Mouse (Mus musculus) layer of hippocampus, postnatal 25 days (tissue): ENCODE results near the gene Erbb2. TPM values are rescaled to one million over a fixed set of nuclear protein-coding genes. Genes with fewer than 3 reads are reported as not detected.

Source experiments
- DNase-seq, 2 experiments: peaks; one replicate each; pipeline ENCODE4 v3.0.0; 2022; ENCODE audit warnings: mixed read lengths in 2 of 2, low spot score in 1 of 2; ENCODE audit errors: extremely low spot score in 1 of 2
- total RNA-seq, 2 experiments: library from RNA; stranded (reverse); gene quantifications; 2 replicates each; pipeline ENCODE4 v1.2.3; 2021

Erbb2 gene
- total RNA-seq, 2 experiments from 2014 or later = 1.4 to 3.5 TPM

DNA sequence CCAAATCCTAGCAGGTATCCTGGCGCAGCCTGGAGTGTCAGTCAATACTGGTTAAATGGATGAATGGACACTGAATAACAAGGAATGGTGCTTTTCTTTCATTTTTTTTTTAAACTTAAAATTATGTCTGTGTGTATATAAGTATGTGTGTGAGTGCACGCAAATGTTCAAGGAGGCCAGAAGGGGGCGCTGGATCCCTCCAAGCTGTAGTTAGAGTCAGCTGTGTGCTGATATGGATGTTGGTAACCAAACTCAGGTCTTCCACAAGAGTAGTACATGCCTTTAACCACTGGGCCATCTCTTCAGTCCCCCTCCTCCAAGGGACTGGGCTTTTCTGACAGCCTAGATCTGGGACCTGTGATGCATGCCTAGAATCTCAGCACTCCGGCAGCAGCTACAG, 43.2 kb downstream of the Erbb2 start:
- no peak for DNase-seq

DNA sequence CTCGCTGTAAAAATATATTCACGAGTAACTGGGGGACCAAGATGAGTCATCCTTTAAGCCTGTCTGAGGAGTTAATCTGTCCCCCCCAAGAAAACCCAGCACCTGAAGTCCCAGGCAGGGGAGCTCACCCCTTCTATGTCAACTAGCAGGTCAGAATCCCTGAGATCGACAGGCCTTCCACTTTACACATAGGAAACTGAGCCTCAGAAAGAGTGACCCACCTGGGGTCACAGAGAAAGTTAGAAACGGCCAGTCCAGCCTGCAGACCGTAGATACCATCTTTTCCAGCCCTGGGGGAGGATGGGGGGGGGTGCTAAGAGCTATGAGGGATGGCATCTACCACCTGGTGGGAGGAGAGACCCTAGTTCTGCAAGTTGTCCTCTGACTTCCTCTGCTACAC, 44.3 kb downstream of the Erbb2 start:
- no peak for DNase-seq

DNA sequence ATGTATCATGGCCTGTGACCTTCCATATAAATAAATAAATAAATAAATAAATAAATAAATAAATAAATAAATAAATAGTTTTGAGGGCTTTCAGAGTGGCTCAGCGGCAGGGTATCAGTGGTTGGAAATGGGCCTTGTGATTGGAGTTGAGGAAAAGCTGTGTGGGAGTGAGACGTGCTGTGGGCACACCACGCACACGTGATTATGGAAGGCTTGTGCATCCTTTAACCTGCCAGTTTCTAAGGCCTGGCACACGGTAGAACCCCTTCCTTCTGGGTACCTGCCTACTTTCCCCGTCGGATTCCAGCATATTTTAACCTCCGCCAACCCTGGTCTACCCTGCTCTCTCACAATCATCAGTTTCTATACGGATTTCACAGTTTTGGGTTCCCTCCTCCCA, 44.7 kb downstream of the Erbb2 start:
- DNase-seq = no peak

DNA sequence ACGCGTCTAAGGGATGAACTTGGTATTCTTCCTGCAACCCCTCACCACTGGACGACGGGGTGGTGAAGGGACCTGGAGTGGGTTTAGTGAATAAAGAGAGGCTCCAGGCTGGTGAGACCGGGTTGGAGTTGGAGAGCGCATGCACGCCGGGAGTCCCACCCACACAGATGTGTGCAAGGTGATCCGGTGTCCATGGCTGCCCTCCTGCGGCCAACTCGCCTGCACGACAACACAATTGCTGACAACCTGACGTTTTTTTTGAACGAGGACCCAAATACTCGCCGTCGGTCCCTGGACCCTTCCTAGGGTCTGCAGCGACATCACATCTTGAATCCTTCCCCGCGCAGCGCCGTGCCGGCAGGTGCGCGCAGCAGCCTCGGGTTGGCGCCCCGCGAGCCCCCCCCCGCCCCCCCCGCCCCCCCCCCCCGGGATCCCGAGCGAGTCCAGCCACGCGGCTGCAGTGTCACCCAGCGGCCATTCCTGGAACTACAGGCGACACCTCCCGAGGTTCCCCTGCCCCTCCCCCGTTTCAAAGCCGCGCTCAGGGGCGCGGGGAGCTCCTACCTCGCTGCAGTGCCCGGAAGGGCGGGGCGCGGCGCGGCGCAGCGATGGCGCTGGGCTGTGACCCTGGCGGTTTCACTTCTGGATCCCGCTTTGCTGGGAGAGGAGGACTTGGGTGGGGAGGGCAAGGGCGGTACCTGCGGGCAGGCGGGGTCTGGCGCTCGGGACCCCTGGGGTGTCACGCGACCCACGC, 45.3 kb downstream of the Erbb2 start:
- DNase-seq = peak; percentile 83 to 96

DNA sequence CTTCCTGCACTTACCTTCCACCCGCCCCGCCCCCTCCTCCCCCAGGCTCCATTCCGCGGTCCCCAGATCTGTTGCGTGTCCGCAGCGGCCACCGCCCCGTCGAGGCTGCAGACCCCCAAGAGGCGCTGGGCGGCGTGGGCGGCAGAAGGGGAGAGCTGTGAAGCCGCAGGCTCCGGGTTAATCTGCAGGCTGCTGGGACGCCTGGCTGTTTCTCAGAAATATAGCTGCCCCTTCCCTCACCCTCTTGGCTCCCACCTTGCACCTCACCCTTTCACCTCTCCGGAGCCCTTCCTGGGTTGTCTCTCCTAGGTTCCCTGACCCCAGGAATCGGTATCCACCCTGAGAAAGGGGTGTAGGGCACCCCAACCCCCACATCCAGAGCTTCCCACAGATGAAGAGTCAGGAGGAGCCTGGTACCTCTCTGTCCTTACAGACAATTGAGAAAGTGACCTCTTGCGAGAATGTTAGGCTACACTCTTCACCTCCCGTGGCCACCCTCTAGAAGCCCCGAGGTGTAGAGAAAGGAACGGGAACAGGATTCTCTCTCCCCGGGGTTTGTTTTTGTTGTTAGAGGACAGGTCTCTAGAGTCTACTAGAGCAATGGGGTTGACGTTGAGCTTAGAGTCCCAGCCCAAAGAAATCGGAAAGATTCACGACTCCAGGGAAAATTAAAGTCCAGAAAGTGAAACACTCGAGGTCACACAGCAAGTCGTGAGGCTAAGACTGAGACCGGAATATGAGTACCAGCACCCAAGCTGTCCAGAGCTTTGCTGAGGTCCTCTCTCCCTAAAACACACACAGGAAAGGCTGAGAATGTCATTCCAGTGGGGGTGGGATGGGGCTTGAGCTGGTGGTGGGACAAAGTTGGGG, 46.1 kb downstream of the Erbb2 start:
- no peak for DNase-seq

DNA sequence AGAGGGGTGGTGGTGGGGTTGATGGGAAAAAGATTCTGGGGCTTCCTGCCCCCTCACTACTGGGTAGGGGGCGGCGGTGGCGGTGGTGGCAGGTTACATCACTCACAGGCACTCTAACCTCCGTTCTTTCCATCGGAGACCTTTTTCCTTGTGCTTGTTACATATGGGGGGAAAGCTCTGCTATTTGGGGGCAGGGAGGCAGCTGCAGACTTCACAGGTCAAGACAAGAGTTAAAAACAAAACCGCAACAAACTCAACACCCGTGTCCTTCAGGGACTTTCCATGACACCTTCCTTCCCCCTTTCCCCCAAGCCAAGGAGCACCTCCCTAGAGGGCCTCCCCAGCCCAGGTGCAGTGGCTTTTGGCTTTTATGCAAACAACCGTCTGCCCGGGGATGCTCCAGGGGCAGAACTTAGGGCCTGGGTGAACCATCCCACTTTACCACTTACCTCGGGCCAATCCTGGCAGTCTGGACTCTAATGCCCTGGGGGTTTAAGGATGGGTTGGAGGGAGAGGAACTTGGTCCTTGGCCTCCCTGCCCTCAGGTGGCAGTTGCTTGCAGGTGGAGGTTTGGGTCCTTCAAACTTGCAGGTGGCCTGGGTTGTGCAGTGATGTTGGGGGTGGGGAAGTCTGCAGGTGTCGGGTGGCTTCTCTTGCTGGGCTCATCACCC, 46.9 kb downstream of the Erbb2 start:
- no peak for DNase-seq

DNA sequence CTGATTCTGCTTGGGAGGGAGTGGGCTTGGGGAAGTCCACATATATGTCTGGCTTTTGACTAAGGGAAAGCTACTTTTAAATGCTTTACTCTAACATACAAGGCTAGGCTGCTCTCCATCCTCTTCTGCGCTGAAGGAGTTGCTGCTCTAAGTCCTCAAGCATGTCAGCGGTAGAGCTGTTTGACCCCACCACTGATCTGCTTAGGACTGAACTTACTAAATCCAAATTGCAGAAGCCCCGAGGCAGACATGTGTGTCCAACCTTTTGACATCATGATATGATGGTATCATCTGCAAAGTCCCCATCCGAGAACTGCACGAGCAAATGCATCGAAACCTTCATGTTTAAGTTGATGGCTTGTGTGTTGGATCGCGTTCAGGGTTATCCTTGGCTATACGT, 47.6 kb downstream of the Erbb2 start:
- DNase-seq = no peak

DNA sequence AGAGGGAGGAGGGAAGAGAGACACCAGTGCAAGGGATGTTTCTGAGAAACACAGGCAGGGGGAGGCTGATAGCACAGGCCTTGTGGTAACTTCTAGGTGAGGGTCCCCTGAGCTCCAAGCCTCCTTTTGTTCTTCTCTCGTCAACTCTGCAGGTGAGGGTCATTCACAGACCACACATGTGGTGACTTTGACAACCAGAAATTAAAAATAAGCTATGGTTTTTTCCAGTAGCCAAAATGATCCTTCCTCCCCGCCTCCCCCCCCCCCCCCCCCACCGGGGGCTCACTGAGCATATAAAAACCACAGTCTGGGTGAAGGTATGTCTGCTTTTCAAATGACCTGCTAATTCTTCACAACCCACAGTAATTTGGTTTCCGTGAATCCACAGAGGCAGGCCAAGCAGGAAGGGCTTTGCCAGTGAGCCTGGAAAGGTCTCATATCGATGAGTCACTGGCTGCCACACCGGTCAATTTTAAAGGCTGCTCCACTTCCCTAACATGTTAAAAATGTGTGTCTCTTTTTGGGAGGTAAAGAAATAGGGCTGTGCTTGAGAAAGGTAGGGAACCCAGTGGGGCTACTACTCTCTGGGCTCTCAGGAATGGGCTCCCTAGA, 48.9 kb downstream of the Erbb2 start:
- DNase-seq = no peak

DNA sequence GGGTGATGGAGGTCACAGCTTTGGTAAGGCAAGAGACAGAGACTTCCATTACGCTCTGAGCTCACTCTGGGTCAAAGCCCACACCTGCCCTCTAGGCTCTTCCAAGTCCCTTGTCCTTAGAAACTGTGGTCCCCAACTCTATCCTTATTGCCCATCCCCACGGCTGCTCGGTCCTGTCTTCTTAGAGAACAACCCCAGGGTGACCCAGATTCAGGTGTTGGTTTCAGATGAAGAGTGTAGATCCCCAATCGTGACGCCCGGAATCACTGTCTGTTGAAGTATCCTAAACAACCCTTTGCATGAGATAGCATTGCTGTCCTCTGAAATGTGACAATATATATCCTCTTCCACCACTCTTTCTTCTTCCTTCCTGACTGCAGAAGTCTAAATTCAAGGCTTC, 50.0 kb downstream of the Erbb2 start:
- DNase-seq = no peak

DNA sequence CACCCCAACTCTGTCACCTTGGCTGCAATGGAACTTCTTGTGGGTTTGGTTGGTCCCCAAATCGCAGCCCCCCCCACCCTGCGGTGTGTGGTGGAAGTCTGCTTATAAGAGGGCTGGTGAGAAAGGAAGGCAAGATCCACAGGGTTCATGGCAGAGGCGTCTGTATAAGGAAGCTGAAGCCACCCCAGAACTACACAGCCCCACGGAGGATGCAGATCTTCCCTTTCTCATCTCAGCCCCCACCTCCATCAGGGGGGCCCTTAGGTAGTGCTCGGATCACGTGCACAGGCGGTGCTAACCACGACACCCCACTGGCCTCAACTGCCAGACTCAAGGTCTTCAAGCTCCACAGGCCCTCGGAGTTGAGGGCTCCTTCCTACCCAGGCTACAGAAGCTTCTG, 51.6 kb downstream of the Erbb2 start:
- DNase-seq = no peak

DNA sequence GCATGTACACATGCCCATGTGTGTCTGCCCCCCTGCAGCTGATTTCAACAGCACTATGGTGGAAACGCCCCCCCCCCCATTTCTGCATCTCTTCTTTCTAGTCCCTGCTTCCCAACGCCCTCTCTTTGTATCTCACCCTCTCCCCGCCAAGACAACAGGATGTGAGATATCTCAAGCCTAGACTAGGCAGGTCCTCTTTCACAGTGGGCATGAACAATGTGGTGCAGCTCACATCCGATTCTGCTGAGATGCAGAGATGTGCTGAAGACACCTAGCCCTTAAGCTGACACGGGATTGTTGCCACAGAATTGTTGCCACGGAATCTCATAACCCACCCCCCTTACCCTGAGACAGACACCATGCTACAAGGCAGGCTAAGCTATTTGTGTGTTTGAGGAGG, 52.2 kb downstream of the Erbb2 start:
- no peak for DNase-seq

DNA sequence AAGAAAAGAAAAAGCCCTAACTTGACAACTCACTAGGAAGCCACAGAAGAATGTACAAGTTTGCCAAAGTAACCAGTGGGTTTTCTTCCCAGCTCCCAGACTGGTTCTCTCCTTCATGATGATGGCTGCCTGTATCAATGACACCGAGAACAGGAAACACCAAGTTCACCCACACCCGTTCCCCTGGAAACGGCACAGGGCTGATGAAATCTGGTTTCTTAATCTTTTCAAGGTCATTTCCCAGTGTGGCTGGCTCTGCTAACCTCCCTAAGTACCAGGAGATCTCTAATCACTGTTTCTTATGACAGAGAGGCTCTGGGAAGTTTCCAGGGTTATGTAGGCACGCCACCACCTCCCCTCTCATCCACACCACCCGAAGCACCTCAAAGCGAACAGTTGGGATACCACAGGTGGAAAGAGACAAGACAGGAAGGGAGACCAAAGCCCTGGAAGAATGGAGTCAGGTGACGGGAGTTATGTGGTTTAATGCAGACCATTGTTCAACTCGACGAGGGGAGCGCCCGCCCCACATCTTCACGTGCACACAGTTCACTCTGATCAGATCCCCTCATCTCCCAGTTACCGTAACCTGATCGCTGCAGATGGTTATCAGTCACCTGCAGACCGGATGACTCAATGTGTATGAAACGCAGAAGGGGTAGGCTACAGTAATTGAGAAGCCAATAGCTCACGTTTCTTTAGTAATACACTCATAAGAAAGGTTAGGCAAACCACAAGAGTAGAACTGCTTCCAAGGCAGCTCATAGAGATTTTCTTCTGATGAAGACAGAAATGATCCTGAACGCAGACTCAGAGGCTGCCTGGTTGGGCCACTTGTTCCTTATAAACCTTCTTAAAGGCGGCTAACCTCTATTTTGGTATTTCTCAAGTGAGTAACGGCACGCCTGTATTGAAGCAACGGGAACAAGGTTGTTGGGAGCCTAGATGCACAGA, 57.8 kb downstream of the Erbb2 start:
- no peak for DNase-seq

DNA sequence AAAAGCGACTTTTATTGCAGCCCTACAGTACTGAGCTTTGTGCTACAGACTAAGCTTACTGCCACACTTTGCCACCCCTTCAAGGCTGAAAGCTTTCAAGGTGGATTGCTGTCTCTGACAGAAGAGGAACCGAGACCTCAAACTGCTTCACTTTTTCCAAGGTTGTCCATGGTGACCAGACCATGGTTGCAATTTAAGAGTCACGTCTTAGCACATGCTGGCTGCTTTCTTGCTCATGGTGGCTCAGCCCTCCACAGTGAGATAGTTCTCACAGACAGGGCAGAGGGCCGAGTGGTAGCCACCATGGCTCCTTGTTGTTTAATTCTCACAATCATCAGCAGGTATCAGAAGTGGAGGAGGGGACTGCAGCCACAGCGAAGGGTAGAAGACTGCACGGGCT, 58.5 kb downstream of the Erbb2 start:
- no peak for DNase-seq

DNA sequence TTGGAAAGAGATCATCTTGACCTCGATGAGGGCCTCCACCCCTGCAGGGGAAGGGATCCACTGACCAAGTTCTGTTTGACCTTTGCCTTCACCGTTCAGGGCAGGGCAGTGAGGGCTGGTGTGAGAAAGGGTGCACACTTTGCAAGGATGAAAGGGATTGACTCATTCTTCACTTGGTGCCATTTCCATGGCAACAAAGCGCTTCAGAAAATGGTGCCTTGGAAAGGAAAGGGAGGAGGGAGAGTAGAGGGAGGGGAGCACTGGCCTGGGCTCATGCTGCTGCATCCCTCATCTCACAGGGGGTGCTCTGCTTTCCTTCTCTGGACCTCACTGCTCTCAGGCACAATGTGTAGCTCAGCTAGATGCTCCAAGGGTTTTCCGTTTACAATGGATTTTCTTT, 60.4 kb downstream of the Erbb2 start:
- no peak for DNase-seq

DNA sequence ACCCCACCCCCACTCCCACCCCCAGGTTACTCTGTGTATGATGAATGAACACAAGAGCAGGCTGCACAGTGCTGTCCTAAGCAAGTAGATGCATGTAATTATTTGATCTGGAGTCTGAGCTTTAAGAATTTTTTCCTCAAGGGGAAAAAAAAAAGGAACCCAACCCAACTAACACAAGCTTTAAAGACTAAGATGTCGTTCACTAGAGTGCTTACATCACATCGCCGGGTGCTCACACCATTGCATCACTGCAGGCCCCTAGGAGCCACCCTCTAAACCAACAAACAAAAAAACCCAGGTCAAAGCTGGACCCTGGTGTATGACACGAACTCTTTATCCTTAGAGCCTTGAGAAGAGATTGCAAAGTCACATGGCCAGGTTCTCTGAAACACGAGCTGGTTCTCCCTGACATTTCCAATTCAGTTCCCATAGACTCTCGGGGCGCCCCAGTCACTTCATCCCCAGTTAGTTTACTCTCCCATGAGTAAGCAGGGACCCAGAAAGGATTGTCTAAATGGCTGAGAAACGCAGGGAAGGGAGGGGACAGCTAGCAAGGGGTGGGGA, 61.7 kb downstream of the Erbb2 start:
- DNase-seq = no peak

DNA sequence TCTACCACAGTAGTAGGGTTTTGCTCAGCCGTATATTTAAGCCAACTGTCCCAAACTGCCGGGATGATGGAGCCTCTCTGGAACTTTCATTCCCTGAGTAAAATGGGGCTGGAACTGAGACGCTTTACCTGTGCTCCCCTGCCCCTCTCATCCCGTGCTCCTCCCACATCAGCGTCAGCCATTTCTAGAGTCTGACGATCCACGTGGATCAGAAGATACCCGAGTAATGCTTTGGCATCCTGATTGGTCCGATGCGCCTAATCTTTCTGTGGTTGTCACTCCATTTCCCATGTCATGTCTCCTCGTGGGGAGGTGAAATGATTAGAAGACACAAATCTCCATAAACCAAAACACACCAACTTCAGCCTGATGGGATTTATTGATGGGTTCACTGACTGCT, 62.7 kb downstream of the Erbb2 start:
- no peak for DNase-seq

DNA sequence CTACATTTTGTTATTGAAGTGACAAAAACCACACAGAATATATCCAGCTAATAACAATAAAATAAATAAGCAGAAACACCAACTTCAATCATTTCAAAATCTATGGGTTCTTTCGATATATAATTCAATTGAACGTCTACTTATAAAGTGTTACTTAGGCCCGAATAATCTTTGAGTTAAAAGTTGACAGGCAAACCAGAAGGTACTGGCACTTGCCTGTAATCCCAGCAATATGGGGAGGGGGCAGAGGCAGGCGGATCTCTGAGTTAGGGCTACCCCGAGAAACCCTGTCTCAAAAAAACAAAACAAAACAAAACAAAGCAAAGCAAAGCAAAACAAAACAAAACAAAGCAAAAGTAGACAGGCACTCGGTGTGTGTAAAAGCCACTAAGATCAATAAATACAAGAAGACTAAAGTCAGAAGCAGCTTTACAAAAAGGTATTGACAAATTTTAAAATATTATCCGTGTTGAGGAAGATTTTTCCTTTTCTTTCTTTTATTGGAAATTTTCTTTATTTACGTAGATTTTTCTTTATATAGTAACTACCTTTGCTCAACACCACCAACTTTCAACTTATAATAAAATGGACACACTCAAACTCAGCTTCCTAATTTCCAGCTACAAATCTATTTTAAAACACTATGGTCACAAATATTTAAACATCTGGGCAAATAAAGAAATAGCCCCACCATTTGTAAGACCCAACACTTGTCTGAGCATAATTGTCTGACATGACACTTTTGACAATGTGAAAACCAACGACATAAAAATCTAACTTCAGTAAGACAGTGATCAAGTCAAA, 63.6 kb downstream of the Erbb2 start:
- DNase-seq = no peak

DNA sequence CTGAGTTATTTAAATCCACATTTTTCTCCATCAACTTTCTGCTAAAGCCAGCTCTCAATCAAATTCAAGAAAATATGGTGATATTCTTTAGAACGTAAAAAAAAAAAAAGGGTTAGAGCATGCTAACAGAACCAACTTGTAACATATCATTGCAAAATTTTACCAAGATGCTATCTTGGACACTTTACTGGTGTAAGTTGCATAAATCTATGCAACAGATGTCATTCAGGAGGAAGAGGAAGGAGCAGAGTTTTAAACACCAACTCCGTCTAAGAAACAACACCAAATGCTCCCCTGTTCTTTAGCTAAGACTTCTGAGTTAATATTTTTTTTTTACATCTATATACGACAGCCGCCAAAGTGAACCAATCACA, 64.2 kb downstream of the Erbb2 start:
- DNase-seq = no peak
